Mouse (Mus musculus): ENCODE data around the gene Tomm22. TPM values are rescaled to one million over a fixed set of nuclear protein-coding genes. Genes with fewer than 3 reads are reported as not detected.

Tomm22 gene
- polyA plus RNA-seq, 1 experiment from 2014 or later = 251 TPM

GRCm38 (mm10) chr15:79690426-79691022 lies 19.9 kb downstream of the Tomm22 start, which contains the start of gene Gtpbp1:
Gtpbp1 (plus strand) TSS chr15:79690845.
- Histone ChIP-seq H3K36me3 (ENCODE audit: control insufficient read depth, insufficient read depth, low read length) (no peaks in the 10 kb centered on the region), H3K9me3 (ENCODE audit: control insufficient read depth, low read length) (no peaks in the 10 kb centered on the region), H3K9ac (ENCODE audit: low read depth, low read length) (peak within 1 kb of the TSS; percentile 90), H3K4me3 (ENCODE audit: low read length) (peak within 1 kb of the TSS; percentile 94), H3K27ac (ENCODE audit: low read depth, low read length) (peak within 1 kb of the TSS; percentile 91), H3K4me1 (ENCODE audit: control insufficient read depth, insufficient read depth, low read depth, low read length) (peaks cover 33% of the 10 kb centered on the region), H3K27me3 (replicated peaks; ENCODE audit: control insufficient read depth, insufficient read depth, low read length) (no peaks in the 10 kb centered on the region), H3K4me2 (ENCODE audit: low read length) (peak within 1 kb of the TSS; percentile 82)
- under 1% methylated on average over 45 of the region's 45 CpGs for WGBS
- peak; percentile 98 for ATAC-seq

GRCm38 (mm10) chr15:79691023-79691508 lies 20.4 kb downstream of the Tomm22 start:
- under 1% methylated on average over 37 of the region's 53 CpGs for WGBS
- Histone ChIP-seq H3K4me1 (ENCODE audit: control insufficient read depth, insufficient read depth, low read depth, low read length) (peaks cover 28% of the 10 kb centered on the region), H3K27me3 (replicated peaks; ENCODE audit: control insufficient read depth, insufficient read depth, low read length) (no peaks in the 10 kb centered on the region)

GRCm38 (mm10) chr15:79692334-79692733 lies 21.7 kb downstream of the Tomm22 start:
- Histone ChIP-seq H3K4me3 (ENCODE audit: low read length) (no peak overlapping the region), H3K27ac (ENCODE audit: low read depth, low read length) (no peak overlapping the region), H3K36me3 (ENCODE audit: control insufficient read depth, insufficient read depth, low read length) (no peaks in the 10 kb centered on the region), H3K9ac (ENCODE audit: low read depth, low read length) (no peak overlapping the region), H3K9me3 (ENCODE audit: control insufficient read depth, low read length) (no peaks in the 10 kb centered on the region), H3K4me1 (ENCODE audit: control insufficient read depth, insufficient read depth, low read depth, low read length) (peaks cover 30% of the 10 kb centered on the region), H3K27me3 (replicated peaks; ENCODE audit: control insufficient read depth, insufficient read depth, low read length) (no peaks in the 10 kb centered on the region), H3K4me2 (ENCODE audit: low read length) (peak overlapping the region; percentile 82; the same call in 1 of the 2 replicates)
- WGBS = 73% methylated on average over 5 of the region's 5 CpGs
- no peak for ATAC-seq

More at GRCm38 (mm10) chr15:79691023-79691508, 20.4 kb downstream of the Tomm22 start:
- H3K27ac ChIP-seq (ENCODE audit: low read depth, low read length) = peak overlapping the region; percentile 91
- no peaks in the 10 kb centered on the region for H3K36me3 ChIP-seq (ENCODE audit: control insufficient read depth, insufficient read depth, low read length)
- no peaks in the 10 kb centered on the region for H3K9me3 ChIP-seq (ENCODE audit: control insufficient read depth, low read length)
- peak overlapping the region; percentile 90 for H3K9ac ChIP-seq (ENCODE audit: low read depth, low read length)
- H3K4me2 ChIP-seq (ENCODE audit: low read length) = peak overlapping the region; percentile 82
- ATAC-seq = peak; percentile 7
- peak overlapping the region; percentile 94 for H3K4me3 ChIP-seq (ENCODE audit: low read length)

- H3K9me3 ChIP-seq (ENCODE audit: control insufficient read depth, low read length) = no peaks in the 10 kb centered on the region
- H3K9ac ChIP-seq (ENCODE audit: low read depth, low read length) = no peak overlapping the region
- no peak overlapping the region for H3K4me3 ChIP-seq (ENCODE audit: low read length)
- WGBS = 85% methylated on average over 11 of the region's 11 CpGs
- no peak overlapping the region for H3K4me2 ChIP-seq (ENCODE audit: low read length)
- H3K27ac ChIP-seq (ENCODE audit: low read depth, low read length) = no peak overlapping the region
- ATAC-seq = no peak
- no peaks in the 10 kb centered on the region for H3K36me3 ChIP-seq (ENCODE audit: control insufficient read depth, insufficient read depth, low read length)
- H3K27me3 ChIP-seq (replicated peaks; ENCODE audit: control insufficient read depth, insufficient read depth, low read length) = no peaks in the 10 kb centered on the region
- H3K4me1 ChIP-seq (ENCODE audit: control insufficient read depth, insufficient read depth, low read depth, low read length) = peaks cover 25% of the 10 kb centered on the region
These were observed 23.1 kb downstream of the Tomm22 start for GRCm38 (mm10) chr15:79693740-79694139.

GRCm38 (mm10) chr15:79694512-79694911 lies 23.9 kb downstream of the Tomm22 start:
- no peak for ATAC-seq
- no peak overlapping the region for H3K4me2 ChIP-seq (ENCODE audit: low read length)
- H3K36me3 ChIP-seq (ENCODE audit: control insufficient read depth, insufficient read depth, low read length) = no peaks in the 10 kb centered on the region
- H3K4me1 ChIP-seq (ENCODE audit: control insufficient read depth, insufficient read depth, low read depth, low read length) = peaks cover 25% of the 10 kb centered on the region
- no peak overlapping the region for H3K9ac ChIP-seq (ENCODE audit: low read depth, low read length)
- no peak overlapping the region for H3K4me3 ChIP-seq (ENCODE audit: low read length)
- no peak overlapping the region for H3K27ac ChIP-seq (ENCODE audit: low read depth, low read length)
- no peaks in the 10 kb centered on the region for H3K27me3 ChIP-seq (replicated peaks; ENCODE audit: control insufficient read depth, insufficient read depth, low read length)
- H3K9me3 ChIP-seq (ENCODE audit: control insufficient read depth, low read length) = no peaks in the 10 kb centered on the region
- WGBS = 93% methylated on average over 4 of the region's 4 CpGs

- WGBS = 69% methylated on average over 3 of the region's 3 CpGs
- Histone ChIP-seq H3K9me3 (ENCODE audit: control insufficient read depth, low read length) (no peaks in the 10 kb centered on the region), H3K27ac (ENCODE audit: low read depth, low read length) (no peak overlapping the region)
These were observed 24.9 kb downstream of the Tomm22 start for GRCm38 (mm10) chr15:79695516-79695915.

GRCm38 (mm10) chr15:79696508-79696907 lies 25.8 kb downstream of the Tomm22 start:
- no peak for ATAC-seq
- Histone ChIP-seq H3K36me3 (ENCODE audit: control insufficient read depth, insufficient read depth, low read length) (no peaks in the 10 kb centered on the region), H3K27ac (ENCODE audit: low read depth, low read length) (no peak overlapping the region), H3K4me3 (ENCODE audit: low read length) (no peak overlapping the region), H3K27me3 (replicated peaks; ENCODE audit: control insufficient read depth, insufficient read depth, low read length) (no peaks in the 10 kb centered on the region), H3K4me2 (ENCODE audit: low read length) (no peak overlapping the region), H3K4me1 (ENCODE audit: control insufficient read depth, insufficient read depth, low read depth, low read length) (peaks cover 19% of the 10 kb centered on the region), H3K9me3 (ENCODE audit: control insufficient read depth, low read length) (no peaks in the 10 kb centered on the region), H3K9ac (ENCODE audit: low read depth, low read length) (no peak overlapping the region)
- 89% methylated on average over 2 of the region's 2 CpGs for WGBS

More at GRCm38 (mm10) chr15:79695516-79695915, 24.9 kb downstream of the Tomm22 start:
- no peak for ATAC-seq
- Histone ChIP-seq H3K9ac (ENCODE audit: low read depth, low read length) (no peak overlapping the region), H3K4me3 (ENCODE audit: low read length) (no peak overlapping the region), H3K27me3 (replicated peaks; ENCODE audit: control insufficient read depth, insufficient read depth, low read length) (no peaks in the 10 kb centered on the region), H3K36me3 (ENCODE audit: control insufficient read depth, insufficient read depth, low read length) (no peaks in the 10 kb centered on the region), H3K4me1 (ENCODE audit: control insufficient read depth, insufficient read depth, low read depth, low read length) (peaks cover 19% of the 10 kb centered on the region), H3K4me2 (ENCODE audit: low read length) (no peak overlapping the region)

GRCm38 (mm10) chr15:79697011-79697410 lies 26.4 kb downstream of the Tomm22 start:
- Histone ChIP-seq H3K27ac (ENCODE audit: low read depth, low read length) (peak overlapping the region; percentile 61), H3K4me3 (ENCODE audit: low read length) (no peak overlapping the region), H3K4me2 (ENCODE audit: low read length) (no peak overlapping the region), H3K27me3 (replicated peaks; ENCODE audit: control insufficient read depth, insufficient read depth, low read length) (no peaks in the 10 kb centered on the region), H3K9ac (ENCODE audit: low read depth, low read length) (no peak overlapping the region), H3K4me1 (ENCODE audit: control insufficient read depth, insufficient read depth, low read depth, low read length) (peaks cover 14% of the 10 kb centered on the region), H3K9me3 (ENCODE audit: control insufficient read depth, low read length) (no peaks in the 10 kb centered on the region), H3K36me3 (ENCODE audit: control insufficient read depth, insufficient read depth, low read length) (no peaks in the 10 kb centered on the region)
- ATAC-seq = peak; percentile 63
- WGBS = 42% methylated on average over 6 of the region's 6 CpGs

GRCm38 (mm10) chr15:79697558-79698187 lies 27.0 kb downstream of the Tomm22 start:
- ATAC-seq = peak; percentile 20; the same call in 1 of the 2 replicates
- H3K27ac ChIP-seq (ENCODE audit: low read depth, low read length) = peak overlapping the region; percentile 61; the same call in 1 of the 2 replicates
- H3K4me3 ChIP-seq (ENCODE audit: low read length) = no peak overlapping the region
- no peak overlapping the region for H3K9ac ChIP-seq (ENCODE audit: low read depth, low read length)
- WGBS = 76% methylated on average over 9 of the region's 9 CpGs
- H3K27me3 ChIP-seq (replicated peaks; ENCODE audit: control insufficient read depth, insufficient read depth, low read length) = no peaks in the 10 kb centered on the region
- peaks cover 7% of the 10 kb centered on the region for H3K4me1 ChIP-seq (ENCODE audit: control insufficient read depth, insufficient read depth, low read depth, low read length)
- no peaks in the 10 kb centered on the region for H3K36me3 ChIP-seq (ENCODE audit: control insufficient read depth, insufficient read depth, low read length)
- H3K9me3 ChIP-seq (ENCODE audit: control insufficient read depth, low read length) = no peaks in the 10 kb centered on the region
- H3K4me2 ChIP-seq (ENCODE audit: low read length) = no peak overlapping the region

All from hindbrain, embryonic 16.5 days (tissue).